Mouse (Mus musculus) layer of hippocampus, postnatal 14 days (tissue): ENCODE data around the gene Fig4. TPM values are rescaled to one million over a fixed set of nuclear protein-coding genes. Genes with fewer than 3 reads are reported as not detected.

Experiments
- DNase-seq, 2 experiments: peaks; one replicate each; pipeline ENCODE4 v3.0.0; 2021 to 2022; ENCODE audit warnings: low spot score in 2 of 2, mixed read lengths in 1 of 2
- total RNA-seq, 2 experiments: library from RNA; stranded (reverse); gene quantifications; 2 replicates each; pipeline ENCODE4 v1.2.3; 2021

The Fig4 gene
- total RNA-seq, 2 experiments from 2014 or later: 37.0 to 40.2 TPM

- DNase-seq: no peak
These were observed 41.2 kb downstream of the Fig4 start for GRCm38 (mm10) chr10:41261889-41262288.

- DNase-seq: no peak
These were observed 41.8 kb downstream of the Fig4 start for GRCm38 (mm10) chr10:41261218-41261617.

- no peak for DNase-seq
These were observed 42.6 kb downstream of the Fig4 start for GRCm38 (mm10) chr10:41260243-41261006.

GRCm38 (mm10) chr10:41250749-41251065, 52.4 kb downstream of the Fig4 start:
- no peak for DNase-seq

GRCm38 (mm10) chr10:41250045-41250748, 52.9 kb downstream of the Fig4 start:
- DNase-seq: no peak

GRCm38 (mm10) chr10:41249006-41249659, 53.9 kb downstream of the Fig4 start:
- DNase-seq: no peak

GRCm38 (mm10) chr10:41247800-41248473, 55.1 kb downstream of the Fig4 start:
- no peak for DNase-seq

- no peak for DNase-seq
These were observed 56.9 kb downstream of the Fig4 start for GRCm38 (mm10) chr10:41246111-41246510.

- no peak for DNase-seq
These were observed 57.6 kb downstream of the Fig4 start for GRCm38 (mm10) chr10:41245477-41245876.

- DNase-seq: no peak
These were observed 58.0 kb downstream of the Fig4 start for GRCm38 (mm10) chr10:41245028-41245427.

- peak in 1 of 2 experiments; percentile 40 for DNase-seq
These were observed 59.1 kb downstream of the Fig4 start for GRCm38 (mm10) chr10:41243930-41244329.

- no peak for DNase-seq
These were observed 61.4 kb downstream of the Fig4 start for GRCm38 (mm10) chr10:41241558-41242242.

- DNase-seq: no peak
These were observed 62.0 kb downstream of the Fig4 start for GRCm38 (mm10) chr10:41241080-41241479.

GRCm38 (mm10) chr10:41236020-41236419, 67.0 kb downstream of the Fig4 start:
- DNase-seq: no peak

GRCm38 (mm10) chr10:41235584-41235983, 67.5 kb downstream of the Fig4 start:
- DNase-seq: no peak

- no peak for DNase-seq
These were observed 67.9 kb downstream of the Fig4 start for GRCm38 (mm10) chr10:41235159-41235558.

GRCm38 (mm10) chr10:41234552-41234951, 68.5 kb downstream of the Fig4 start:
- DNase-seq: no peak

- no peak for DNase-seq
These were observed 69.9 kb downstream of the Fig4 start for GRCm38 (mm10) chr10:41233140-41233539.

- DNase-seq: no peak
These were observed 71.8 kb downstream of the Fig4 start for GRCm38 (mm10) chr10:41231163-41231835.

GRCm38 (mm10) chr10:41227626-41228025, 75.4 kb downstream of the Fig4 start:
- no peak for DNase-seq
